Mouse (Mus musculus): ENCODE measurements around the gene Cdc42ep1.

The Cdc42ep1 gene

DNA sequence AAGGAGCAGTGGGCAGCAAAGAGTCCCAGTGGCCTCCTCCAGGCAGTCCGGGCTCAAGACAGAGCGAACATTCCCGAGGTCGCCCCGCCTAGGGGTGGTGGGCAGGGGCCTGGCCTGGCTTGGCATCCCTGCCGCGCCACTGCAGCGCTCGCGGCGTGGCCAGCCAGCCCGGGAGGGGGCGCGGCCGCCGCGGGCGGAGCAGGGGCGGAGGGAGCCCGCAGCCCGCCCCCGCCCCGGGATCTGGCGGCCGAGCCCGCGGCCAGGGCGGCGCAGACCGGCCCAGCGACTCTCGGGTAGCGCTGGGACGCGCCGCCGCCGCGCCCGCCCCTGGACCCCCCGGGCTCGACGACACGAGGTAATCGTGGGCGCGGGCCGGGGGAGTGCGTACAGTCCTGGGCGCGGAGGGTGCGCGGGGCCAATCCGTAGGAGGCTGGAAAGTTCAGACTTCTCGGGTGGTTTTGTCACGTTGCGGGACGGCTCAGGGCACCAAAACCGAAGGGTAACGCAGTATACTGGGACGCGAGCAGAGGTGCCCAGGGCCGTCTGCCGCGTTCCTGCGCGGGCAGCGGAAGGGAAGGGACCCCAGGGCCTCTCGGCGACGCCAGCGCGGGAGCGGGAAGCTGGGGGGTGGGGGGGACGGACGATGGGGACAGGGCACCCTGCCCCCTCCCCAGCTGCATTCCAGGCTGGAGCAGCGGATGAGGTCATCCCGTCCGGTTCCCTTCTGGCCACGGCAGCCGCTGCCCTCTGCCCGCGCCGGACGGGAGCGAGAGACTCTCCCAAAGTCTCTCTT, at the start of gene Cdc42ep1:
TSS of gene Cdc42ep1 (plus strand) at position 254 of the 793 bp plus-strand sequence.
- no peak for DNase-seq (ENCODE audit: low spot score in 2 of 2)

DNA sequence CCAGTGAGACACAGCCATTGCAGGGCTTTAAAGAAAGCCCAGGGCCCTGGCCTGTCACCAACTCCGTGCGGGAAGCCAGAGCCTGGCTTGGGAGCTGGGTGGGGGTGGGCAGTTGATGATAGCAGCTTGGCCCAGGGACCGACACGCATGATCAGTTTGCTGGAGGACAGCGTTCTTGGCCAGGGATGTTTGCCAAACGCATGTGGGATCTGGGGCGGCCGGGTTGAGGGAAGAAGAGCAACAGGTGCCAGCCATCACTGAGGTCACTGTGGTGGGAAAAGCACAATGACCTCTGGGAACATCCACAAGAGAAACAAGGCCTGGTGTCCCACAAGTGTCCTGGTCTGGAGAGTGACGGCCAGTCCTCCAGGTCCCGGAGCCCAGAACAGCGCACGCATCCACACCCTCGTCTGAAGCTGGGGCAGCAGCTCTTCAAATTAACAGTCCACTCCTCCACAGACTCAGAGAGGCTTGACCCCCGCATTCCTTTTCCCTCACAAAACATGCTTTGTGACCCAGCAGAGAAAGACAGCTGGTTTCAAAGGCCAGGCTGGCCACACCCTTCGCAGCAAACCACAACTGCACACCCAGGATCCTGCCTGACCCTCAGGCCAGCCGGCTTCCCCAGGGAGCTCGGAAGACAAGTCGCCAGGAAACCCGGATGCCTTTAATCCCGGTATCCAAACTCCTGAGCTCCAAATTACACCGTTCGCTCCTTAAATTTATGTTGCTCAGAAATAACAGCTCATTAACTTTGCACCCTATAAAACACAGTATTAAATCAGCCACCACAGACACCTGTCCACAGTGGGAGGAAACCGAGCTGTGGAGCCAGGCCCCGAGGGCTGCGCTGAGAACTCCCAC, 46.0 kb upstream of the Cdc42ep1 start:
- DNase-seq (ENCODE audit: low spot score in 2 of 2): no peak

DNA sequence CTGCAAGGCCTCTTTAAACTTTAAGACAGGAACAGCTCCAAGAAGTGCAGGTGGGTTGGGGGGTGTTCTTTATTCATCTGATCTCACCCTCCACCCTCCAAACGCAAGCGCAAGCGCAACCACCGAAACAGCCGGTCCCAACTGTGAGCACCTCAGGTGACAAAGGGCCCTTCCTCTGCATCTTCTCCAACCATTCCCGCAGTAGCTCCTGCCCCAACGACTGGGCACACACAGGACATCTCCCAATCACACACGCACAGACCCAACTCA, 45.4 kb upstream of the Cdc42ep1 start:
- DNase-seq (ENCODE audit: low spot score in 2 of 2): no peak

DNA sequence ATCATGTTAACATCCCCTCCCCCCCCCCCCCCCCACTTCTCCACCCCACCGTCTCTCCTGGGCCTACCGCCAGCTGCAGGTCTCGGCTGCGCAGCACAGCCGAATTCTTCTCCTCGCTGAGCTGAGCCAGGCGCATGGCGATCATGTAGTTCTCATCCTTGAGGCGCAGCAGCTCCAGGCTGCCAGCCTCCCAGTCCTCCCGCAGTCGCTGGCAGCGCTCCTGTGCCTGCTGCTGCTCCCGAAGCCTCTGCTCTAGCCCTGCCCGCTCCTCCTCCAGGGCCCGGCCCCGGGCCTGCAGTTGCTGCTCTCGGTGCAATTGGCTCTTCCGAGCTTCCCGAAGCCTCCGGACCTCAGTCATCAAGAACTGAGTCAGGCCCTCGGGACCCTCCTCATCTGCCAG, 43.4 kb upstream of the Cdc42ep1 start:
- DNase-seq (ENCODE audit: low spot score in 2 of 2): no peak

DNA sequence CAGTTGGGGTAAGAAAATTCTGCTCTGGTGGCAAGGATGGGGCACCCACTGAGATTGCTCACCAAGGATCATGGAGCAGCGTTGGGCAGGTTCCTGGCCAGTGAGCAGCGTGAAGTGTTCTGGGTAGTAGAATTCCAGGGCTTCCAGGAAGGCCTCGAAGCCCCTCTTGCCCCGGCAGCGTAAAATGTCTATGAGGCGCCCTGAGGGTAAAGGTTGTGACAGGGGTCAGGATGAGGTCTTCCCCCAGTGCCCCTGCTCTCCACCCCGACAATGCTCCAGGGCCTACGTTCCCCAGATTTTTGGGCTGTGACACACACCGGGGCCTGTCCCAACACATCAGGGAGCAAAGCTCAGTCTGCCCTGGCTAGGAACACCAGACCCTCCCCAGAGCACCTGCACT, 40.9 kb upstream of the Cdc42ep1 start:
- DNase-seq (ENCODE audit: low spot score in 2 of 2): no peak

DNA sequence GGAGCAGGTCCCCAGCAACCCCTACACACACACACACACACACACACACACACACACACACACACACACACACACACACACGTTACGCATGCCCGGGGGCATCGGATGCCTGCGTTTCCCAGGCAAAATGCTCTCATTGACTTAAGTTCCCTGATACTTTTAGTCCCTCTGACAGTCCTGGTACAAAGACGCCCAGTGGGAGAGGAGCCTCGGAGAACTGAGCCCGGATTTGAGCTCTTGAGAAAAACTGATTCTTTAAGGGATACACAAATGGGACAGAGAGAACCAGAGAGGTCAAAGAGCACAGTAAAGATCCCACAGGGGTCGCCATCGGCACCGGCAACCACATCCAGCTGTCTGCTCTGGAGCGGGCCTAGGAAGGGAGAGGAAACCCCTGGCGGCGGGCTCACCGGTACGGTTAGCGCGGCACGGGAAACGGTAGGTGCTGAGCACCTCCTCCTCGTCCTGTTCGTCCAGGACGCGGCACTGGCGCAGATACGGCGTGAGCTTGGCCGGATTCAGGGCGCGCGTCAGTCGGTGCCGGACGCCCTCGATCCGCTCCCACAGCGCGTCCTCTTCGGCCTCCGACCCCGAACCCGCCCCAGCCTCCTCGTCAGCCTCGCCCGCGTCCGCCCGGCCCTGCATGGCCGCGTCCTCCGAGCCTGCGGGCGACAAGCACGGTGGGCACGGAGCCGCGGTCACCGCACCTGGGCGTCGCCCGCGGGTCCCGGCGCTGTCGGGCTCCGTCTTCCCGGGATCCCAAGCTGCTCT, 40.3 kb upstream of the Cdc42ep1 start:
- DNase-seq (ENCODE audit: low spot score in 2 of 2): no peak

DNA sequence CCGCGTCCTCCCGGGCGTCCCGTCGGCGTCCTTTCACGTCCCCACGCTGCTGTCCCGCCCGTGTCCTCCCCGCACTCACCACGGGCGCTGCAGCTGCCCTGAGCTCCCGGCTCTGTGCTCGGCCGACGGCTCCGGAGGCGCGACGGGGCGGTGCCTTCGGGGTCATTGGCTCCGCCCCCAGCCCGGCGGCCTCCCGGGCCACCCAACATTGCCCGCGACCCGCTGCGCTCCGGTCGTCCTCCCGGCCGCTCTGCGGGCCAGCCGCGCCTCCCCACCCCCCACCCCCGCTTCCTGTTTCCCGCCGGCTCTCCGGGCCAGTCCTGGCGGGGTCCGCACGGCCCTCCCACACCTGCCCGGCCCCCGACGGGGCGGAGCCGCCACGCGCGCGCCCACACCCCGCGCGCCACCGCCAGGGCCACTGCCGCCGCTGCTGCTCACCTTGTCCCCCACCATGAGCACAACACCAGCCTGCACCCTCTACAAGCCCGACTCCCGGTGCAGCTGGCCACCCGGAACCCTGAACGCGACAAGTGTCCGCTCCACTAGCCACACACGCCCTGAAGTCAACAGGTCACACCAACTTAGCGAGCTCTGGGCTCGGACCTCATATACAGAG, 39.5 kb upstream of the Cdc42ep1 start, which contains the start of gene Card10:
TSS of gene Card10 (minus strand) at position 267 of the 616 bp plus-strand sequence.
- peak; percentile 36 to 75 for DNase-seq (ENCODE audit: low spot score in 2 of 2)

DNA sequence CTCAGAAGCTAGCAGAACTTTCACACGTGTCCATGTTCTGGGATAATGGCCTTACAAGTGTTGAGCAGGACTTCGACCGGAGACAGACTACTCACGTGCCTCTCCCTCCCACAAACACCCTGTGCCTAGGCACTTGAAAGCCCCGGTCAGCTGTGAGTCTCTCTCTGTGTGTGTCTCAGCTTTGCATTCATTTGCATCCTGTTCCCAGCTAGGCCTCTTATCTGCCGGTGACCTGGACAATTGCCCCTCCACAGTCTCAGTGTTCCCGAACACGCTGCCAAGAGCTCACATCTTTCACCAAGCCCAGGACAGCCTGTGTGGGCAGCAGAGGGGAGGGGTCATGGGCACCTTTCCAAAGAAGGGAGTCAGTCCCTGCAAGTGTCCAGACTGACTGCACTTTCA, 38.9 kb upstream of the Cdc42ep1 start:
- DNase-seq (ENCODE audit: low spot score in 2 of 2): no peak

DNA sequence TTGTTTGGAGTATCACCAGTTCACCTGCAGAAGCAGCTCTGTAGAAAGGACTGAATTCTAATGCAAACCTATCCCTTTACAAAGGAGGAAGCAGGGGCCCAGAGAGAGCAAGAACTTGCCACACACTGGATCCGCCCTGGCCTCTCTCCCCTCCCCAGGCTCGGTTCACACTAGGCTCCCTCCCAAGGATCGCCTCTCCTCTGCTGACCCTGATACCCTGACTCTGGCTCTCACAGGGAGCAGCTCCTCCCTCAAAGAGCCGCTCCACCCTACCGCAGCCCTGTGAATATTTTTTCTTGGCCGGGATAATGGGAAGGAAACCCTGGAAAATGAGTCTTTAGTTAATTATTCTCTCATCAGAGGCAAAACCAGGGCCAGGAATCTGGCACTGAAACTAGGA, 38.1 kb upstream of the Cdc42ep1 start:
- DNase-seq (ENCODE audit: low spot score in 2 of 2): no peak

DNA sequence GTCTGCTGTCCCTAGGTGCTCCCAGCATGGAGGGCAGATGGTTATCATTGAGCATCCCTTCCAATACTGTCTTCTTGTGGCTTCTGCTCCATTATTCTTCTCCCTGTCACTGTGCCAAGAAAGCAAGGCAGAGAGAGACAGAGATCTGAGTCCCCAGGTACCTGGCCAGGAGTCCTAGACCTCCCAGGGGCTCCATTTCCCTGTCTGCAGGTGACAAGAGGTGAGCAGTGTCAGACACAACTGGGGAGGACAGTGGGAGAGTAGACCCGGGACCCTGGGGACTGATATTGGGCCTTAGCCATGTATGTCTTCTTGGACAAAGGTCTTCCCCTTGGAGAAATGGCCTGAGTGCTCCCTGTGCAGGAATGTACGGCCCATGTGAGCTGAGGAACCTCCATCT, 37.1 kb upstream of the Cdc42ep1 start:
- DNase-seq (ENCODE audit: low spot score in 2 of 2): no peak

DNA sequence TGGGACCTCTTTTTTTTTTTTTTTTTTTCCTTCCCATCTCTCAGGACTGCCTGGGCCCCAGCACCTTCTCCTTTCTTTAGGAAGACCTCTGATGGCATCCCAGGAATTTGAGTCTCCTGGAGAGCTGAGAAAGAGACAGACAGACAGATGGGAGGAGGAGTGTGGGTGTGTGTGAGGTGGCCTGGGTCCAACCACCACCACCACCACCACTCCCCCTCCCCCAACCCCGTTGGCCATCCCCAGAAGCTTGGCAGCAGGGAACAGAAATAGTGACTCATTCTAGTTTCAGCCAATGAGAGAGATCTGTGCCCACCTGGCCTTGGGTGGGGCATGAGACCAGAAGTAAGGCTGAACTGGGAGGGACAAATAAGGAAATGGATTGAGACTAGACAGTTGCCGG, 35.8 kb upstream of the Cdc42ep1 start:
- DNase-seq (ENCODE audit: low spot score in 2 of 2): no peak

DNA sequence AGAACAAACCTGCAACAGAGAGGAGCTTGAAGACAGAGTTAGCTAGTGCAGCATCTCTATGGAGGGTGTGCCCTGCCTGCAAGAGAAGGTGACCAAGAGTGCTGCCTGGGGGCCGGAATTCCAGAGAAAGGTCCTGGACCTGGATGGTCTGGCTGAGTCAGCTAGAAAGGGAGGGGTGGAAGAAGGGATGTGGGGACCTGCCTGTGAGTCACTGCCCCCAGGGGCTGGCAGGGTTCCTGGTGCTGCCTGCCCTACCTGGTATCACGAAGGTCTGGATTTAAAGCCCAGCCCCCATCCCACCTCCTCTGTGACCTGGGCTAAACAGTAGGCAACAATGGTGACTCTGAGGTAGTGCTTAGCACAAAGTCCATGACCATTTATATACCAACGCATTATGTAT, 35.3 kb upstream of the Cdc42ep1 start:
- DNase-seq (ENCODE audit: low spot score in 2 of 2): no peak

DNA sequence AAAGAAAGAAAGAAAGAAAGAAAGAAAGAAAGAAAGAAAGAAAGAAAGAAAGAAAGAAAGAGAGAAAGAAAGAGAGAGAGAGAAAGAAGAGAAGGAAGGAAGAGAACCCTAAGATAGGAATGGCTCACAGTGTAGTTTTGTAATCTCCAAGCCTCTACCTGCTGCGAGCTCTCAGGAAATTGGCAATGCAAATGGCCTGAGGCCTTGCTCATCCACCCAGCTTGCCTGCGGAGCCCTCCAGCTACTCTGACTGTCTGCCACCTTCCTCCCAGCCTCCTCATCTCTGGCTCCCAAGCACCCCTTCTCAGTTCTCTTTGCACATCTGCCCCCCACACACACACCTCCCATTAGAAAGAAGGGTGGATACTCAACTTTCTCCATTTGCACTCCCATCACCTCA, 33.4 kb upstream of the Cdc42ep1 start:
- DNase-seq (ENCODE audit: low spot score in 2 of 2): no peak

DNA sequence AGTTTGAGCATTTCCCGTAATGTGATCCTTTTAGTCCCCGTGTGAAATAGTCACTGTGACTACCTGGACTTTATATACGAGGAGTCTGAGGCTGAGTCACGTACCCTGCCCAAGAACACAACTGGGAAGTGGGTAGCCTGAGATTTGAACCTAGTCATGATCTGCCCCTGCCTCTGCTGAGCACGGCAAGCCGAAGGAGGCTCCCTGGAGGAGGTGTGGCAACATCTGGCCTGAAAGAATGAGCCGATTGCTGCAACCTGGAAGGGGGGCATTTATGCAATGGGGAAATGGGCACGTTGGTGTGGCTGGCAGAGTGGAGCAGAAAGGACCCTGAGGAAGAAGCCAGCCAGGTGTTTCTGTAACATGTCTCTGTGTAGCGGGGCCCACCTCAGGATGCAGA, 32.7 kb upstream of the Cdc42ep1 start:
- no peak for DNase-seq (ENCODE audit: low spot score in 2 of 2)

DNA sequence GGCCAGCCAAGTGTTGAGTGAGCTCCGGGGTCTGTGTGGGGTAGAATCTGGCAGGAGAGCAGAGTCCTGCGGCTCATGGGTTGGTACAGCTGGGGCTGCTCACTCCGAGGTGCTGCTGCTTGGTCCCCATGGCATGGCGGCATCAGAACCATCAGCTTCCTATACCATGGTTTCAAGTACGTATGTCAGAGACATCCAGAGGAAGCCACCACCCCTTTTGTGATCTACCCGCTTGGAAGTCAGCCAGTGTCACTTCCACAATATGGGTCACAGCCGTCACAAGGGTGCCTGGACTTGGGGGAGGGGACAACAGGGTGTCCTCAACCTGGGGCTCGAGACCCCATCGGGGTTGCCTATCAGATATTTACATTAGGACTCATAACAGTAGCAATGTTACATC, 32.3 kb upstream of the Cdc42ep1 start:
- no peak for DNase-seq (ENCODE audit: low spot score in 2 of 2)

DNA sequence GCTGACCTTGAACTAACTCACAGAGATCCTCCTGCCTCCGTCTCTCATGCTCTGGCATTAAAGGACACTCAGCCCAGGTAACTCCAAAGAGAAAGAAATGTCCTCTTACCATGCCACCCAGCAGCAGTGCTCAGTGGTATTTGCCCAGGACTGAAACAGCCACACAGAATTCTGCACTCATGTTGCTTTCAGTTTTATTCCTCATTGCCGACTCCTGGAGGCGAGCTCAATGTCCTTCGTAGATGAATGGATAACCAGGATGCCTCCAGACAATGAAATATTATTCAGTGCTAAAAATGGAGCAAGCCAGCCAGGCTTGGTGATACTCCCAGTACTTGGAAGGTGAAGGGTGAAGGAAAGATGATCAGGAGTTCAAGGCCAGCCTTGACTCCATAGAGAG, 28.8 kb upstream of the Cdc42ep1 start:
- no peak for DNase-seq (ENCODE audit: low spot score in 2 of 2)

DNA sequence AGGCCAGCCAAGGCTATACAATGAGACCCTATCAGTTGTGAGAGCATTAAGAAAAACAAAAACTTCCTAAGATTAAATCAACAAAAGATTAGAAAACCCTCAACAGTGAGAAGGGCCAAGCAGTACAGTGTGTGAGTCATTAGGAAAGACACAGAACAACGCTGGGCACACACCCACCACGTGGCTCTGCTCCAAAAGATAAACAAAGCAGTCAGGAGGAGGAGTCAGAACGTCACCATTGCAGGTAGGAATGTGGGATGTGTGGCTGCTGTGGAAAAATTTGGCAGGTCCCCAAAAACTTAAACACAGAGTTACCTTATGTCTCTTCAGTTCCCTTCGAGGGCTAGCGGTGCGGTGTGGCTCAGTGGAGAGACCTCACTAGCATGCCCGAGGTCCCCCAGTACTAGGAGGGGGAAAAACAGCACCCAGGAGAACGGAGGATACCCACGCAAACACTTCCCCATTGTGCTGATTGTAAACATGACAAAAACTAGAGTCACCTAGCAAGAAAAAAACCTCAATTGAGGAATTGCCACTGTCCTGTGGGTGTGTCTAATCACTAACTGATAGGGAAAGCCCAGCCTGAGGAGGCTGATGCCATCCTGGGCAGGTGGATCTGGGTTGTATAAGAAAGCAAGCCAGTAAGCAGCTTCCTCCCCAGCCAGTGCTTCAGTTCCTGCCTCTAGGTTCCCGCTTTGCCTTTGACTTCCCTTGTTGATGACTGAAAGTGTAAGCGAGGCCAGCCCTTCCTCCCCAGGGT, 26.9 kb upstream of the Cdc42ep1 start:
- no peak for DNase-seq (ENCODE audit: low spot score in 2 of 2)

DNA sequence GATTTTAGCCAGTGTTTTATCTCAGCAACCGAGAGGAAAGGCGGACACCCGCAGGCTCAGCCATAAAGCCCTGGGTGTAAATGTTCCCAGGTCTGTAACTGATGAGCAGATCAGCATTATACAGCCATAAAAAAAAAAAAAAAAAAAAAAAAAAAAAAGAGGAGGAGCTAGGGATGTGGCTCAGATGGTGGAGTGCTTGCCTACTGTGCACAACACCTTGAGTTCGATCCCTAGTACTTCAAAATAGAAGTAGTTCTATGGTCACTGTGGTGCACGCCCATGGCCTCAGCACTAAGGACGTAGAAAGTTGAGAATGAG, 26.4 kb upstream of the Cdc42ep1 start:
- no peak for DNase-seq (ENCODE audit: low spot score in 2 of 2)

DNA sequence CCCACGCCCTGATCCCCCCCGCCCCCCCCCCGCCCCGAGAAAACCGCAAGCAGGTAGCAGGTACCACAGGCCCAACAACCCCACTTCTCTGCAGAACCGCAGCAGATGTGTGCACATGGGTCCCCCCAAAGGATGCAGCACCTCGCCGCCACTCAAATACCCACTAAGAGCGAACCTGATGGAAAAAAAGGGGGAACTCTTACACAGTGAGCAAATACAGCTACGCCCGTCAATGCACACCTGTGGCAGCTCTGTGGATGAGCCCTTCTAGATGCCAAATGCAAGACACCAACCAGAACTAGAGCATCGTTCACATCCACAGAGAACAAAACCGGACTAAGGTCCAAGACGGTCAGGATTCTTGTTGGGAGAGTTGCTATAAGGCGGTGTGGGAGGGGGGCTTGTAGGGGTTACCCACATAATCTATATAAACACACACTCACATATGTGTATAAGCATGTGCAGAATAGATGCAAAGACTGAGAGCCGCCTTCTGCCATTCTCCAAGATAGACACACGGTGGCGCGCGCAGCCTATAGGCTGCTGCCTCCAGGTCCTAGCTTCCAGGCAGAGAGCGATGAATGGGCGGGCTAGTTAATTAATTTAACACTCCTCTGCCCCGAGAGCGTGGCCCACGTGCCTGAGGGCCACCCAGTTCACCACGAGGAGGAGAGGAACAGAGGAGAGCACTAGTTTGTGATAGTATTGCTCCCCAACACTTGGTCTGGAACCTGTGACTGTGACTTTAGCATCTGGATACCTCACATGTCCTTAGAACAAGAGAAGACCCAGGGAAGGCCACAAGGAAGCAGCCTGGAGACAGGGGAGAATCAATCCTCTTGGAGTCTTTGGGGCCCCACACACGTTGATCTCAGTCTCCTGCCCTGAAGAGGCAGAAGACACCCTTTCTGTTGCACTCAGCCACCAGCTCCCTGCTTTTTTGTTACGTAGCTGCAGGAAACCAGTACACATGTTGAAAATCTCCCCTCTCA, 15.9 kb upstream of the Cdc42ep1 start:
- peak; percentile 53 to 82 for DNase-seq (ENCODE audit: low spot score in 2 of 2)

DNA sequence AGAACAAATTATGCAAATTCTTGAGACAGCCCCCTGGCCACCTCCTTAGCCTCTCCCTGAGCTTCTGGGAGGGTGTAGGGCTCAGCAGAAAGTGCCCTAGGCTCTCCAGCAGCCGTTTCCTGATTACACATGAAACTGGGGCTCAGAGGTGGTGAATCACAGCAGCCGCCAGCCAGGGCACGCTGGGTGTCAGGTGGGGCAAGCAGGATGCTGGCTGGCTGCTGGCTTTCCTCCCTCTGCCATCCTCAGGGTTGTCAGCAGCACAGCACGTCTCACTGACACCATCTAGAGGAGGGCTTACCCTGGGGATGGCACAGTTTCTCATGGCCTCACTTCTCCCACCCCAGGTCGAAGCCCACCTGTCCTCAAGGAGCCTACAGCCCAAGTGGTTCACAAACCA, 14.1 kb upstream of the Cdc42ep1 start:
- DNase-seq (ENCODE audit: low spot score in 2 of 2): no peak
